Mouse (Mus musculus) MEL (cell line): Measurements from ENCODE around the gene Gpn3. TPM values are rescaled to one million over a fixed set of nuclear protein-coding genes. Genes with fewer than 3 reads are reported as not detected.
A peak's percentile ranks its signal among the peaks of the same experiment; 100 is the strongest.

Experiments
- DNase-seq: peaks from one replicate; pipeline ENCODE4 v3.0.0; 2011; ENCODE audit warnings: low read depth, low spot score
- H3K27ac ChIP-seq: 2 replicates; pipeline ENCODE4 v1.5.1; 2012; ENCODE audit warnings: low read depth, mild to moderate bottlenecking, control low read depth, low read length, moderate library complexity; ENCODE audit not compliant: control insufficient read depth
- H3K27me3 ChIP-seq, 2 experiments: fragments of 150-350 bp in 1 of 2; sonication (generic) in 1 of 2; 2 replicates each; pipeline ENCODE4 v1.6.1; 2012; ENCODE audit warnings: low read length in 2 of 2, mild to moderate bottlenecking in 2 of 2, improper control_type of control experiment in 1 of 2, moderate library complexity in 1 of 2; ENCODE audit not compliant: insufficient read depth in 2 of 2, control insufficient read depth in 1 of 2
- H3K36me3 ChIP-seq, 2 experiments: 2 replicates each; pipeline ENCODE4 v1.6.1; 2012 to 2014; ENCODE audit warnings: low read length in 2 of 2, improper control_type of control experiment in 1 of 2, inconsistent platforms in 1 of 2, mild to moderate bottlenecking in 1 of 2; ENCODE audit not compliant: insufficient read depth in 2 of 2, control insufficient read depth in 1 of 2
- H3K4me1 ChIP-seq, 2 experiments: fragments of 150-350 bp in 1 of 2; sonication (generic) in 1 of 2; 2 replicates each; pipeline ENCODE4 v1.6.1; 2012; ENCODE audit warnings: low read length in 2 of 2, improper control_type of control experiment in 1 of 2, mild to moderate bottlenecking in 1 of 2; ENCODE audit not compliant: insufficient read depth in 2 of 2, control insufficient read depth in 1 of 2
- H3K4me3 ChIP-seq, 2 experiments: fragments of 150-350 bp in 1 of 2; sonication (generic) in 1 of 2; 2 replicates each; pipeline ENCODE4 v1.5.1; 2012; ENCODE audit warnings: low read depth in 2 of 2, low read length in 2 of 2, mild to moderate bottlenecking in 2 of 2, moderate library complexity in 2 of 2, control low read depth in 1 of 2, improper control_type of control experiment in 1 of 2; ENCODE audit not compliant: control insufficient read depth in 1 of 2, insufficient read depth in 1 of 2
- H3K79me2 ChIP-seq: 2 replicates; pipeline ENCODE4 v1.6.1; 2012; ENCODE audit warnings: mild to moderate bottlenecking, low read length, moderate library complexity; ENCODE audit not compliant: control insufficient read depth, poor library complexity, insufficient read depth
- H3K9ac ChIP-seq: 2 replicates; pipeline ENCODE4 v1.6.1; 2012; ENCODE audit warnings: low read depth, mild to moderate bottlenecking, control low read depth, low read length, moderate library complexity; ENCODE audit not compliant: control insufficient read depth, poor library complexity, severe bottlenecking
- H3K9me3 ChIP-seq: fragments of 150-350 bp; sonication (generic); replicated peaks from 2 replicates; pipeline ENCODE4 v1.6.1; 2012; ENCODE audit warnings: mild to moderate bottlenecking, low read length, improper control_type of control experiment, moderate library complexity; ENCODE audit not compliant: insufficient read depth
- CHD2 ChIP-seq: IDR thresholded peaks from 2 replicates; pipeline ENCODE4 v1.6.1; 2011; ENCODE audit warnings: low read length, improper control_type of control experiment
- CTCF ChIP-seq, 3 experiments: IDR thresholded peaks in 2 of 3; conservative IDR thresholded peaks in 1 of 3; 2 replicates each; pipeline ENCODE4 v1.5.1; 2011 to 2012; ENCODE audit warnings: low read length in 3 of 3, low read depth in 2 of 3, mild to moderate bottlenecking in 2 of 3, improper control_type of control experiment in 1 of 3, inconsistent platforms in 1 of 3, mixed read lengths in 1 of 3, moderate library complexity in 1 of 3; ENCODE audit not compliant: control insufficient read depth in 1 of 3, insufficient read depth in 1 of 3, poor library complexity in 1 of 3, severe bottlenecking in 1 of 3
- GABPA ChIP-seq: IDR thresholded peaks from 2 replicates; pipeline ENCODE4 v1.6.1; 2012; ENCODE audit warnings: low read depth, mild to moderate bottlenecking, inconsistent platforms, low read length, improper control_type of control experiment, moderate library complexity
- GATA1 ChIP-seq: IDR thresholded peaks from 2 replicates; pipeline ENCODE4 v1.6.1; 2011; ENCODE audit warnings: low read depth, low read length, improper control_type of control experiment
- HCFC1 ChIP-seq: IDR thresholded peaks from 2 replicates; pipeline ENCODE4 v1.6.1; 2012; ENCODE audit warnings: low read depth, mild to moderate bottlenecking, inconsistent platforms, low read length, improper control_type of control experiment, moderate library complexity
- MAX ChIP-seq: IDR thresholded peaks from 2 replicates; pipeline ENCODE4 v1.6.1; 2011; ENCODE audit warnings: low read length, improper control_type of control experiment
- MEF2A ChIP-seq: IDR thresholded peaks from 2 replicates; pipeline ENCODE4 v1.6.1; 2014; ENCODE audit warnings: low read depth, mild to moderate bottlenecking, inconsistent platforms, low read length, improper control_type of control experiment; ENCODE audit not compliant: poor library complexity, insufficient replicate concordance, severe bottlenecking; ENCODE audit errors: extremely low read depth
- MXI1 ChIP-seq: IDR thresholded peaks from 2 replicates; pipeline ENCODE4 v1.6.1; 2011; ENCODE audit warnings: mild to moderate bottlenecking, low read depth, low read length, improper control_type of control experiment
- MYC ChIP-seq: IDR thresholded peaks from 2 replicates; pipeline ENCODE4 v1.6.1; 2011; ENCODE audit warnings: low read depth, mild to moderate bottlenecking, low read length, improper control_type of control experiment, moderate library complexity
- NRF1 ChIP-seq: IDR thresholded peaks from 2 replicates; pipeline ENCODE4 v1.6.1; 2014; ENCODE audit warnings: low read depth, mild to moderate bottlenecking, inconsistent platforms, low read length, improper control_type of control experiment, moderate library complexity; ENCODE audit not compliant: poor library complexity, insufficient read depth, severe bottlenecking
- POLR2A ChIP-seq, 2 experiments: IDR thresholded peaks; 2 replicates each; pipeline ENCODE4 v1.6.1; 2011 to 2012; ENCODE audit warnings: low read length in 2 of 2, mild to moderate bottlenecking in 2 of 2, control low read depth in 1 of 2, improper control_type of control experiment in 1 of 2, low read depth in 1 of 2, moderate library complexity in 1 of 2; ENCODE audit not compliant: control insufficient read depth in 1 of 2, insufficient read depth in 1 of 2, poor library complexity in 1 of 2
- POLR2AphosphoS5 ChIP-seq: IDR thresholded peaks from 2 replicates; pipeline ENCODE4 v1.6.1; 2012; ENCODE audit warnings: low read depth, borderline replicate concordance, mild to moderate bottlenecking, inconsistent platforms, low read length, moderate library complexity, mixed read lengths
- RAD21 ChIP-seq: IDR thresholded peaks from 2 replicates; pipeline ENCODE4 v1.6.1; 2011; ENCODE audit warnings: mild to moderate bottlenecking, low read depth, low read length, improper control_type of control experiment
- SIN3A ChIP-seq: IDR thresholded peaks from 2 replicates; pipeline ENCODE4 v1.6.1; 2012; ENCODE audit warnings: low read length, improper control_type of control experiment, inconsistent platforms
- SMC3 ChIP-seq: IDR thresholded peaks from 2 replicates; pipeline ENCODE4 v1.6.1; 2011; ENCODE audit warnings: low read depth, low read length, improper control_type of control experiment
- TAL1 ChIP-seq: IDR thresholded peaks from 2 replicates; pipeline ENCODE4 v1.6.1; 2012; ENCODE audit warnings: mild to moderate bottlenecking, inconsistent platforms, low read length, moderate library complexity, mixed read lengths
- TBP ChIP-seq: IDR thresholded peaks from 2 replicates; pipeline ENCODE4 v1.8.0; 2011; ENCODE audit warnings: low read depth, low read length, improper control_type of control experiment
- UBTF ChIP-seq: IDR thresholded peaks from 2 replicates; pipeline ENCODE4 v1.6.1; 2012; ENCODE audit warnings: low read depth, mild to moderate bottlenecking, inconsistent platforms, low read length, improper control_type of control experiment, moderate library complexity, borderline replicate concordance; ENCODE audit not compliant: insufficient read depth
- ZKSCAN1 ChIP-seq: IDR thresholded peaks from 2 replicates; pipeline ENCODE4 v1.6.1; 2012; ENCODE audit warnings: low read depth, mild to moderate bottlenecking, inconsistent platforms, low read length, improper control_type of control experiment, moderate library complexity
- polyA plus RNA-seq, 2 experiments: library from polyadenylated mRNA; stranded (reverse) in 1 of 2; unstranded in 1 of 2; fragments of >175 nt in 1 of 2; fragments of >200 nt in 1 of 2; gene quantifications; 2 replicates each; pipeline versions ENCODE4 v1.2.1 to v1.2.4; 2012; ENCODE audit warnings: low replicate concordance in 2 of 2, low read depth in 1 of 2; ENCODE audit not compliant: insufficient read length in 2 of 2, insufficient read depth in 1 of 2, missing spikeins in 1 of 2
- total RNA-seq: library from RNA; depleted of rRNA; stranded (reverse); fragments of 300-350 nt; gene quantifications from 2 replicates; pipeline ENCODE4 v1.2.3, GENCODE M21; 2012

Gene Gpn3
- total and polyA plus RNA-seq, 3 experiments: 85.6 to 89.9 TPM; not detected in 1

GRCm38 (mm10) chr5:122425550-122425949 is 53.9 kb downstream of the Gpn3 start:
- peaks cover 29% of the 10 kb centered on the region for H3K79me2 ChIP-seq
- no peak overlapping the region for H3K4me3 ChIP-seq
- no peak overlapping the region for H3K27ac ChIP-seq
- H3K27me3 ChIP-seq: no peaks in the 10 kb centered on the region
- peaks cover 5% of the 10 kb centered on the region in 2 experiments; a peak in 3 of 4 replicates for H3K4me1 ChIP-seq
- TF ChIP-seq SMC3: no peak
- TF ChIP-seq CTCF (IDR thresholded peaks at IDR 0.05 in 2 of 3, conservative IDR thresholded peaks at IDR 0.05 in 1 of 3; ENCODE audit: control insufficient read depth in 1 of 3, insufficient read depth in 1 of 3, low read depth in 2 of 3, low read length in 3 of 3, poor library complexity in 1 of 3, severe bottlenecking in 1 of 3): peak in 1 of 3 experiments; percentile 4; a peak in 1 of 6 replicates
- H3K9me3 ChIP-seq: no peaks in the 10 kb centered on the region
- H3K9ac ChIP-seq: no peak overlapping the region
- DNase-seq: no peak
- H3K36me3 ChIP-seq: peaks cover 7 to 20% of the 10 kb centered on the region in 2 experiments; a peak in 3 of 4 replicates

- H3K4me3 ChIP-seq: no peak overlapping the region
- H3K36me3 ChIP-seq: peaks cover 0 to 40% of the 10 kb centered on the region in 2 experiments; a peak in 2 of 4 replicates
- no peak overlapping the region for H3K9ac ChIP-seq
- no peaks in the 10 kb centered on the region for H3K4me1 ChIP-seq
- no peak overlapping the region for H3K27ac ChIP-seq
- TF ChIP-seq POLR2AphosphoS5 (no peak), NRF1 (no peak), CTCF (IDR thresholded peaks at IDR 0.05 in 2 of 3, conservative IDR thresholded peaks at IDR 0.05 in 1 of 3; ENCODE audit: control insufficient read depth in 1 of 3, insufficient read depth in 1 of 3, low read depth in 2 of 3, low read length in 3 of 3, poor library complexity in 1 of 3, severe bottlenecking in 1 of 3) (no peak), GATA1 (no peak), RAD21 (no peak), UBTF (no peak), MAX (no peak), TAL1 (no peak), HCFC1 (no peak)
- TF ChIP-seq, all 39 proteins: peak for 0
- no peaks in the 10 kb centered on the region for H3K27me3 ChIP-seq
- H3K79me2 ChIP-seq: peaks cover 5% of the 10 kb centered on the region
- peak; percentile 34 for DNase-seq
- no peaks in the 10 kb centered on the region for H3K9me3 ChIP-seq
Measured at GRCm38 (mm10) chr5:122430036-122430775, 58.5 kb downstream of the Gpn3 start.

- no peak overlapping the region for H3K4me3 ChIP-seq
- H3K9me3 ChIP-seq: no peaks in the 10 kb centered on the region
- TF ChIP-seq ZKSCAN1: no peak
- no peak for TF ChIP-seq TBP
- no peak for TF ChIP-seq HCFC1
- TF ChIP-seq CHD2: no peak
- no peak for TF ChIP-seq POLR2AphosphoS5
- no peak for TF ChIP-seq SIN3A
- no peak for TF ChIP-seq MYC
- TF ChIP-seq MEF2A: no peak
- TF ChIP-seq POLR2A (IDR thresholded peaks at IDR 0.05; ENCODE audit: control insufficient read depth in 1 of 2, insufficient read depth in 1 of 2, low read depth in 1 of 2, low read length in 2 of 2, poor library complexity in 1 of 2): no peak
- no peak for TF ChIP-seq TAL1
- no peak for TF ChIP-seq GABPA
- no peak for TF ChIP-seq MXI1
- no peak for TF ChIP-seq NRF1
- H3K27ac ChIP-seq: no peak overlapping the region
- H3K9ac ChIP-seq: no peak overlapping the region
- H3K79me2 ChIP-seq: peaks cover 3% of the 10 kb centered on the region; the same call in 1 of the 2 replicates
- peaks cover 0 to 42% of the 10 kb centered on the region in 2 experiments; a peak in 2 of 4 replicates for H3K36me3 ChIP-seq
- no peaks in the 10 kb centered on the region for H3K27me3 ChIP-seq
- no peak for DNase-seq
- no peaks in the 10 kb centered on the region for H3K4me1 ChIP-seq
Measured at GRCm38 (mm10) chr5:122431221-122431620, 59.5 kb downstream of the Gpn3 start.
